Mouse (Mus musculus) kidney, postnatal 0 days (tissue): ENCODE results near the gene Cntn1. TPM values are rescaled to one million over a fixed set of nuclear protein-coding genes. Genes with fewer than 3 reads are reported as not detected.
"Not testable (repeated sequence)": the region's sequence is repeated elsewhere in the genome, so short reads cannot be mapped to it uniquely, and the experiment has no call there.

Experiments used
- ATAC-seq: fragments of 200-750 bp; cut with Nextera tagmentation; replicated peaks from 2 replicates; pipeline ENCODE4 v1.8.0; 2017; ENCODE audit warnings: low read depth, moderate number of reproducible peaks, moderate TSS enrichment, moderate library complexity; ENCODE audit not compliant: low FRiP score
- DNase-seq: peaks from one replicate; pipeline ENCODE4 v3.0.0-alpha.2; 2016; ENCODE audit warnings: low spot score
- H3K27ac ChIP-seq: fragments of 300-500 bp; sonication (generic); 2 replicates; pipeline ENCODE4 v1.5.1; 2014; ENCODE audit warnings: mild to moderate bottlenecking
- H3K27me3 ChIP-seq: fragments of 300-500 bp; sonication (generic); 2 replicates; pipeline ENCODE4 v1.6.1; 2014; ENCODE audit warnings: low read length, mixed read lengths; ENCODE audit not compliant: insufficient read depth
- H3K36me3 ChIP-seq: fragments of 300-500 bp; sonication (generic); 2 replicates; pipeline ENCODE4 v1.6.1; 2014; ENCODE audit warnings: low read length, mixed read lengths; ENCODE audit not compliant: insufficient read depth
- H3K4me1 ChIP-seq: fragments of 300-500 bp; sonication (generic); replicated peaks from 2 replicates; pipeline ENCODE4 v1.6.1; 2014; ENCODE audit warnings: antibody characterized with exemption, low read length, mixed read lengths; ENCODE audit not compliant: insufficient read depth
- H3K4me2 ChIP-seq: fragments of 300-500 bp; sonication (generic); 2 replicates; pipeline ENCODE4 v1.6.1; 2014; ENCODE audit warnings: mild to moderate bottlenecking, low read length, moderate library complexity, mixed read lengths
- H3K4me3 ChIP-seq: fragments of 300-500 bp; sonication (generic); replicated peaks from 2 replicates; pipeline ENCODE4 v1.5.1; 2014; ENCODE audit warnings: low read depth, low read length
- H3K9ac ChIP-seq: fragments of 300-500 bp; sonication (generic); 2 replicates; pipeline ENCODE4 v1.6.1; 2014; ENCODE audit warnings: low read depth, low read length
- H3K9me3 ChIP-seq: fragments of 300-500 bp; sonication (generic); replicated peaks from 2 replicates; pipeline ENCODE4 v1.6.1; 2016; ENCODE audit warnings: low read length, inconsistent platforms, mixed read lengths
- CTCF ChIP-seq: IDR thresholded peaks from 2 replicates; pipeline ENCODE4 v1.5.1; 2016; ENCODE audit warnings: antibody characterized with exemption, low read depth, mild to moderate bottlenecking, moderate library complexity
- WGBS: fragments of 180-500 bp; shearing (Covaris S2); extraction: QIAGEN DNeasy Blood & Tissue Kit; methylation state at CpG from one replicate; pipeline ENCODE4 v1.1.7; 2014; 5-methylcytosine and 5-hydroxymethylcytosine counted together
- polyA plus RNA-seq: library from polyadenylated mRNA; unstranded; fragments of >200 nt; fragmentation: Nextera tagmentation; extraction: Ambion mirVana; gene quantifications from 2 replicates; pipeline ENCODE4 v1.2.1, GENCODE M21; 2015

Gene Cntn1
- polyA plus RNA-seq, 1 experiment from 2014 or later: 1.3 TPM

DNA sequence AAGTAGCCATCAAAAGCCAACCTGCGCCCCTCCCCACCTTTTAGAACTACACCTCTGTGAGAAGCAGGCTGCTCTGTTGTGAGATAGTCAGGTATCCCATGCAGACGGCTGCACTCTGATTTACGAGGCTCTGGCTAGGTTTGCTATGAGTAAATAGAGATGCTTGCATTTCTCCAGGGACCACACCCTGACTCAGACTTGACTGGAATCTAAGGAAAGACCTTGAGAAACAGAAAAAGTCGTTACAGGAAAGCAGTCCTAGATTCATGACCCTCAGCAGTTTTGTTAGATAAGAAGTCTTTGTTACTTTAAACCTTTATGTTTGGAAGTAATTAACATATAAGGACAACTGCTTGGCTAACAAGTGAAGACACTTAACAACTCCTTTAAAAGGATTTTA is 296.5 kb downstream of the Cntn1 start:
- DNase-seq (no peak), ATAC-seq (no peak)
- H3K9ac ChIP-seq: no peak overlapping the region
- H3K9me3 ChIP-seq: no peaks in the 10 kb centered on the region
- no peaks in the 10 kb centered on the region for H3K36me3 ChIP-seq
- H3K4me1 ChIP-seq: no peaks in the 10 kb centered on the region
- WGBS: 33% methylated on average over 4 of the region's 4 CpGs
- no peak overlapping the region for H3K4me2 ChIP-seq
- TF ChIP-seq CTCF: no peak
- no peaks in the 10 kb centered on the region for H3K27me3 ChIP-seq
- no peak overlapping the region for H3K4me3 ChIP-seq
- no peak overlapping the region for H3K27ac ChIP-seq

DNA sequence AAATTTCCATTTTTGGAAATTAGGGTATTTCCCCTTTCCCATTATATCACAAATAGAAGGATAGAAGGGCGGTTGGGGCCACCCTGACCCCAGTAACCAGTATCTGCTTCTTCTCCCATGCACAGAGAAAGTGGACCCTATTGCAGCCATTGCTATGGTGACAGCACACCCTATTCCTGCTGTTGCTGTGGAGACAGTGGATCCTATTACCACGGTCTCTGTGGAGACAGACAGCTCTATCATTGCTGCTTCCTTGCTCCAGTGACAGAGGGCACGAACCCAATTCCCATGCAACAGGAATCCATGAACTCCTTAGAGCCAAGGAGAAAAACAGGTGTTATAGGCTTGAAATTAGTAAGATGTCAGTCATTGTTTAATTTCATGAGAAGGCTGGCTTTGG is 296.9 kb downstream of the Cntn1 start:
- DNase-seq (peak; percentile 71), ATAC-seq (peak; percentile 61)
- Histone ChIP-seq H3K4me2 (no peak overlapping the region), H3K4me1 (no peaks in the 10 kb centered on the region), H3K4me3 (no peak overlapping the region), H3K27me3 (no peaks in the 10 kb centered on the region), H3K36me3 (no peaks in the 10 kb centered on the region), H3K27ac (no peak overlapping the region), H3K9me3 (no peaks in the 10 kb centered on the region), H3K9ac (no peak overlapping the region)
- TF ChIP-seq CTCF: no peak
- WGBS: 20% methylated on average over 3 of the region's 3 CpGs

DNA sequence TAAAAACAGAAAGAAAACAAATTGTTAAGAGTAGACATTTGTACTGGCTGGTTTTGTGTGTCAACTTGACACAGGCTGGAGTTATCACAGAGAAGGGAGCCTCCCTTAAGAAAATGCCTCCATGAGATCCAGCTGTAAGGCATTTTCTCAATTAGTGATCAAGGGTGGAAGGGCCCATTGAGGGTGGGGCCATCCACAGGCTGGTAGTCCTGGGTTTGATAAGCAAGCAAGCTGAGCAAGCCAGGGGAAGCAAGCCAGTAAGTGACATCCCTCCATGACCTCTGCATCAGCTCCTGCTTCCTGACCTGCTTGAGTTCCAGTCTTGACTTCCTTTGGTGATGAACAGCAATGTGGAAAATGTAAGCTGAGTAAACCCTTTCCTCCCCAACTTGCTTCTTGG is 297.5 kb downstream of the Cntn1 start:
- H3K4me1 ChIP-seq, ATAC-seq, H3K4me2 ChIP-seq, H3K9ac ChIP-seq, H3K27ac ChIP-seq, H3K27me3 ChIP-seq, H3K4me3 ChIP-seq, H3K36me3 ChIP-seq, DNase-seq, H3K9me3 ChIP-seq: not testable (repeated sequence)

DNA sequence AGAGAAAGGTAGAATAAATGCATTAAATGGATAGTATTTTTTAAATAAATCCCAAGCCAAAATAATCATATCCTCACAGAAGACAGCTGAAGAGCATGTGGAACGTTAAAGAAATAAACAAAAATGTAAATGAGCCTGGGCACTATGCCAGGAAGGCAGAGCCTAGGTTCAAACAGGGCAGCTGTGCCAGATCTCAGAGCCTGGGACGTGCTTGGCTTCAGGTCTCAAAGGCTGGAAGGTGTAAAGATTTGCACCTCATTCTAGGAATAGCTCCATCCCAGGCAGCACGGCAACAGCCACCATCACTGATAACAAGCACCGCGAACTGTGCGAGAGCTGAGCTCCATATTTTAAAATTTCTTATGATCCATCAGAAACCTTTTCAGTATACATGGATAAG is 313.2 kb downstream of the Cntn1 start:
- Histone ChIP-seq H3K9me3 (no peaks in the 10 kb centered on the region), H3K36me3 (no peaks in the 10 kb centered on the region), H3K4me3 (no peak overlapping the region), H3K4me1 (0 out of 2 replicates have a peak, but pooled peaks cover 4% of the 10 kb centered on the region), H3K4me2 (no peak overlapping the region), H3K27ac (no peak overlapping the region), H3K9ac (no peak overlapping the region), H3K27me3 (no peaks in the 10 kb centered on the region)
- no peak for ATAC-seq
- no peak for TF ChIP-seq CTCF
- peak; percentile 6 for DNase-seq
- 26% methylated on average over 6 of the region's 6 CpGs for WGBS

DNA sequence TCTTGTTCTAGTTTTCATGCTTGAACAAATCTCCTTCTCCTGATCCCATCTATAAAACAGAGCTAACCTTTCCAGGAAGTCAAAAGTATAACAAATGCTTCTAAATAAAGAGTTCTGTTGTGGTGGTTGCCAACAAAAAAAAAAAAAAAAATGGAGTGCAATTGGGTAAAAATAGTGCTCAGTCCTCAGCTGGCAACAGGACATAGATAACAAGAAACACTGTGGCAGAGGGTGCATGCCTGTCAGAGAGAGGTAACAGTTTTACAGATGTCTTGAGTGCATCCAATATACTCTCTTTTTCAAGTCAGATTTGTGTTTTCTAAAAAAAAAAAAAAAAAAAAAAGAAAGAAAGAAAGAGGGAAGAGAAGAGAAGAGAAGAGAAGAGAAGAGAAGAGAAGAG is 313.6 kb downstream of the Cntn1 start:
- no peak for DNase-seq
- ATAC-seq: no peak
- Histone ChIP-seq H3K4me3 (no peak overlapping the region), H3K27ac (no peak overlapping the region), H3K27me3 (no peaks in the 10 kb centered on the region), H3K4me1 (0 out of 2 replicates have a peak, but pooled peaks cover 4% of the 10 kb centered on the region), H3K36me3 (no peaks in the 10 kb centered on the region), H3K9me3 (no peaks in the 10 kb centered on the region), H3K4me2 (no peak overlapping the region), H3K9ac (no peak overlapping the region)
- TF ChIP-seq CTCF: no peak

Other genes starting within 250 kb of the Cntn1 start
- gene Smgc, start 212.9 kb upstream of the Cntn1 start, polyA plus RNA-seq: not detected in 2 replicates